Mouse (Mus musculus): ENCODE data around the gene Ripor1.

- TF ChIP-seq CTCF (IDR thresholded peaks at IDR 0.05; ENCODE audit: insufficient read depth, low read depth, low read length) (no peak), POLR2A (IDR thresholded peaks at IDR 0.05; ENCODE audit: insufficient read depth, low read depth, low read length) (no peak)
Measured at GRCm38 (mm10) chr8:105624831-105625230, 19.8 kb downstream of the Ripor1 start.
